Mouse (Mus musculus): ENCODE results near the gene Srxn1. TPM values are rescaled to one million over a fixed set of nuclear protein-coding genes. Genes with fewer than 3 reads are reported as not detected.
"Not testable (repeated sequence)": the region's sequence is repeated elsewhere in the genome, so short reads cannot be mapped to it uniquely, and the experiment has no call there.

Srxn1 gene
- 11.4 and 13.6 TPM in 2 replicates for polyA plus RNA-seq (2015; fragmentation: Nextera tagmentation; extraction: Ambion mirVana)

GRCm38 (mm10) chr2:152105318-152106224 lies at the start of gene Srxn1:
Gene Srxn1, plus strand, starts transcription at chr2:152105516.
- H3K4me3 ChIP-seq (replicated peaks; ENCODE audit: low read length) = peak within 1 kb of the TSS; percentile 65
- peaks cover 15% of the 10 kb centered on the region for H3K4me1 ChIP-seq (replicated peaks; ENCODE audit: control insufficient read depth, insufficient read depth, low read length)
- peak; percentile 81 for ATAC-seq
- peak within 1 kb of the TSS; percentile 95 for H3K4me2 ChIP-seq (ENCODE audit: low read length)
- no peak within 1 kb of the TSS for H3K27ac ChIP-seq (ENCODE audit: low read length)
- H3K27me3 ChIP-seq (replicated peaks; ENCODE audit: control insufficient read depth, insufficient read depth, low read length) = no peaks in the 10 kb centered on the region
- H3K36me3 ChIP-seq (ENCODE audit: control insufficient read depth, insufficient read depth) = no peaks in the 10 kb centered on the region
- no peaks in the 10 kb centered on the region for H3K9me3 ChIP-seq (ENCODE audit: control insufficient read depth, low read length)
- H3K9ac ChIP-seq (replicated peaks; ENCODE audit: low read depth, low read length) = peak within 1 kb of the TSS; percentile 88
- under 1% methylated on average over 78 of the region's 84 CpGs for WGBS

GRCm38 (mm10) chr2:152056368-152057251 lies 48.7 kb upstream of the Srxn1 start:
- no peak overlapping the region for H3K4me3 ChIP-seq (replicated peaks; ENCODE audit: low read length)
- peak overlapping the region; percentile 29; the same call in 1 of the 2 replicates for H3K27ac ChIP-seq (ENCODE audit: low read length)
- H3K27me3 ChIP-seq (replicated peaks; ENCODE audit: control insufficient read depth, insufficient read depth, low read length) = no peaks in the 10 kb centered on the region
- WGBS = 55% methylated on average over 19 of the region's 22 CpGs
- no peaks in the 10 kb centered on the region for H3K9me3 ChIP-seq (ENCODE audit: control insufficient read depth, low read length)
- H3K36me3 ChIP-seq (ENCODE audit: control insufficient read depth, insufficient read depth) = no peaks in the 10 kb centered on the region
- no peak overlapping the region for H3K4me2 ChIP-seq (ENCODE audit: low read length)
- H3K4me1 ChIP-seq (replicated peaks; ENCODE audit: control insufficient read depth, insufficient read depth, low read length) = peaks cover 27% of the 10 kb centered on the region
- peak; percentile 52 for ATAC-seq
- 0 out of 2 replicates have a peak overlapping the region, but pooled peaks have one; percentile 19 for H3K9ac ChIP-seq (replicated peaks; ENCODE audit: low read depth, low read length)

- no peak overlapping the region for H3K27ac ChIP-seq (ENCODE audit: low read length)
- no peak overlapping the region for H3K4me2 ChIP-seq (ENCODE audit: low read length)
- no peaks in the 10 kb centered on the region for H3K27me3 ChIP-seq (replicated peaks; ENCODE audit: control insufficient read depth, insufficient read depth, low read length)
- no peak overlapping the region for H3K4me3 ChIP-seq (replicated peaks; ENCODE audit: low read length)
- 71% methylated on average over 9 of the region's 9 CpGs for WGBS
- H3K9me3 ChIP-seq (ENCODE audit: control insufficient read depth, low read length) = no peaks in the 10 kb centered on the region
- H3K4me1 ChIP-seq (replicated peaks; ENCODE audit: control insufficient read depth, insufficient read depth, low read length) = peaks cover 22% of the 10 kb centered on the region
- no peak for ATAC-seq
- H3K9ac ChIP-seq (replicated peaks; ENCODE audit: low read depth, low read length) = 0 out of 2 replicates have a peak overlapping the region, but pooled peaks have one; percentile 19
- no peaks in the 10 kb centered on the region for H3K36me3 ChIP-seq (ENCODE audit: control insufficient read depth, insufficient read depth)
Observed at GRCm38 (mm10) chr2:152057252-152057563, 48.1 kb upstream of the Srxn1 start.

- not testable (repeated sequence) for H3K9ac ChIP-seq (replicated peaks; ENCODE audit: low read depth, low read length); H3K9me3 ChIP-seq (ENCODE audit: control insufficient read depth, low read length); H3K4me2 ChIP-seq (ENCODE audit: low read length); ATAC-seq; H3K4me1 ChIP-seq (replicated peaks; ENCODE audit: control insufficient read depth, insufficient read depth, low read length); H3K27me3 ChIP-seq (replicated peaks; ENCODE audit: control insufficient read depth, insufficient read depth, low read length); H3K4me3 ChIP-seq (replicated peaks; ENCODE audit: low read length); H3K27ac ChIP-seq (ENCODE audit: low read length); H3K36me3 ChIP-seq (ENCODE audit: control insufficient read depth, insufficient read depth)
- 91% methylated on average over 3 of the region's 3 CpGs for WGBS
Observed at GRCm38 (mm10) chr2:152062817-152063216, 42.5 kb upstream of the Srxn1 start.

GRCm38 (mm10) chr2:152068660-152069433 lies 36.5 kb upstream of the Srxn1 start:
- H3K9me3 ChIP-seq (ENCODE audit: control insufficient read depth, low read length) = no peaks in the 10 kb centered on the region
- 10% methylated on average over 11 of the region's 11 CpGs for WGBS
- H3K4me3 ChIP-seq (replicated peaks; ENCODE audit: low read length) = no peak overlapping the region
- H3K9ac ChIP-seq (replicated peaks; ENCODE audit: low read depth, low read length) = peak overlapping the region; percentile 12; the same call in 1 of the 2 replicates
- peak; percentile 96 for ATAC-seq
- H3K27me3 ChIP-seq (replicated peaks; ENCODE audit: control insufficient read depth, insufficient read depth, low read length) = no peaks in the 10 kb centered on the region
- no peak overlapping the region for H3K4me2 ChIP-seq (ENCODE audit: low read length)
- peaks cover 16% of the 10 kb centered on the region for H3K4me1 ChIP-seq (replicated peaks; ENCODE audit: control insufficient read depth, insufficient read depth, low read length)
- no peaks in the 10 kb centered on the region for H3K36me3 ChIP-seq (ENCODE audit: control insufficient read depth, insufficient read depth)
- peak overlapping the region; percentile 80 for H3K27ac ChIP-seq (ENCODE audit: low read length)

GRCm38 (mm10) chr2:152069434-152069786 lies 35.9 kb upstream of the Srxn1 start:
- no peaks in the 10 kb centered on the region for H3K36me3 ChIP-seq (ENCODE audit: control insufficient read depth, insufficient read depth)
- no peak for ATAC-seq
- no peak overlapping the region for H3K4me2 ChIP-seq (ENCODE audit: low read length)
- 26% methylated on average over 9 of the region's 9 CpGs for WGBS
- peaks cover 16% of the 10 kb centered on the region for H3K4me1 ChIP-seq (replicated peaks; ENCODE audit: control insufficient read depth, insufficient read depth, low read length)
- H3K9me3 ChIP-seq (ENCODE audit: control insufficient read depth, low read length) = no peaks in the 10 kb centered on the region
- peak overlapping the region; percentile 12; the same call in 1 of the 2 replicates for H3K9ac ChIP-seq (replicated peaks; ENCODE audit: low read depth, low read length)
- peak overlapping the region; percentile 80 for H3K27ac ChIP-seq (ENCODE audit: low read length)
- H3K27me3 ChIP-seq (replicated peaks; ENCODE audit: control insufficient read depth, insufficient read depth, low read length) = no peaks in the 10 kb centered on the region
- H3K4me3 ChIP-seq (replicated peaks; ENCODE audit: low read length) = no peak overlapping the region

GRCm38 (mm10) chr2:152069941-152070340 lies 35.4 kb upstream of the Srxn1 start:
- WGBS = 62% methylated on average over 2 of the region's 2 CpGs
- Histone ChIP-seq H3K4me2 (ENCODE audit: low read length) (no peak overlapping the region), H3K4me1 (replicated peaks; ENCODE audit: control insufficient read depth, insufficient read depth, low read length) (peaks cover 17% of the 10 kb centered on the region), H3K36me3 (ENCODE audit: control insufficient read depth, insufficient read depth) (no peaks in the 10 kb centered on the region), H3K9me3 (ENCODE audit: control insufficient read depth, low read length) (no peaks in the 10 kb centered on the region), H3K9ac (replicated peaks; ENCODE audit: low read depth, low read length) (no peak overlapping the region), H3K27me3 (replicated peaks; ENCODE audit: control insufficient read depth, insufficient read depth, low read length) (no peaks in the 10 kb centered on the region), H3K27ac (ENCODE audit: low read length) (peak overlapping the region; percentile 80), H3K4me3 (replicated peaks; ENCODE audit: low read length) (no peak overlapping the region)
- no peak for ATAC-seq

- H3K4me2 ChIP-seq (ENCODE audit: low read length) = no peak overlapping the region
- ATAC-seq = no peak
- H3K9me3 ChIP-seq (ENCODE audit: control insufficient read depth, low read length) = no peaks in the 10 kb centered on the region
- peaks cover 24% of the 10 kb centered on the region for H3K4me1 ChIP-seq (replicated peaks; ENCODE audit: control insufficient read depth, insufficient read depth, low read length)
- no peaks in the 10 kb centered on the region for H3K27me3 ChIP-seq (replicated peaks; ENCODE audit: control insufficient read depth, insufficient read depth, low read length)
- no peaks in the 10 kb centered on the region for H3K36me3 ChIP-seq (ENCODE audit: control insufficient read depth, insufficient read depth)
- H3K4me3 ChIP-seq (replicated peaks; ENCODE audit: low read length) = no peak overlapping the region
- H3K9ac ChIP-seq (replicated peaks; ENCODE audit: low read depth, low read length) = no peak overlapping the region
- H3K27ac ChIP-seq (ENCODE audit: low read length) = no peak overlapping the region
- WGBS = 75% methylated on average over 2 of the region's 2 CpGs
Observed at GRCm38 (mm10) chr2:152074521-152074920, 30.8 kb upstream of the Srxn1 start.
